Mouse (Mus musculus) ES-E14 (cell line): ENCODE measurements around the gene Slc25a19.

Source experiments
- CHD2 ChIP-seq: IDR thresholded peaks from 2 replicates; pipeline ENCODE4 v1.6.1; 2014; ENCODE audit warnings: mild to moderate bottlenecking, low read depth, low read length, inconsistent platforms
- HCFC1 ChIP-seq: IDR thresholded peaks from 2 replicates; pipeline ENCODE4 v1.6.1; 2012; ENCODE audit warnings: low read length, inconsistent platforms, borderline replicate concordance; ENCODE audit not compliant: insufficient read depth
- MAFK ChIP-seq: IDR thresholded peaks from 2 replicates; pipeline ENCODE4 v1.6.1; 2014; ENCODE audit warnings: mild to moderate bottlenecking, low read depth, low read length, inconsistent platforms; ENCODE audit not compliant: insufficient read depth
- ZC3H11A ChIP-seq: IDR thresholded peaks from 2 replicates; pipeline ENCODE4 v1.6.1; 2012; ENCODE audit warnings: low read depth, mild to moderate bottlenecking, inconsistent platforms, low read length, borderline replicate concordance

GRCm38 (mm10) chr11:115631505-115631890 is 3.4 kb upstream of the Slc25a19 start:
- peak; percentile 46; the same call in 1 of the 2 replicates for TF ChIP-seq ZC3H11A
- TF ChIP-seq MAFK = no peak
- TF ChIP-seq HCFC1 = no peak
- no peak for TF ChIP-seq CHD2
